Comparison of ENCODE assay signal across 16 mouse cellular contexts in genomic region chr8:110508766-110509165, GRCm38 (mm10).
DNase-seq lines count a peak whose midpoint lies in the region; TF ChIP-seq lines count a peak whose summit lies in the region.
"Had no signal": no experiment of that assay in that cellular context is flagged by ENCODE, and none has a peak within 500 bp of the region (broad histone marks: within the 10 kb centered on the region; RNA-seq: fewer than 3 reads in every experiment).

No protein-coding gene starts in this region.

- no peak for TF ChIP-seq CTCF in lung, adult 2 months (IDR thresholded peaks at IDR 0.05; ENCODE audit: insufficient read depth, low read length)

- peak; percentile 14 for DNase-seq in cerebellum, adult 9-11 months
- DNase-seq in cerebellum, adult 9-10 months, result no peak
- DNase-seq in lung, postnatal 36 days, result peak; percentile 10
- DNase-seq in lung, adult 2 months, result no peak
- peak; percentile 48 to 57 for DNase-seq in gastrocnemius, postnatal 36 days
- no peak for DNase-seq in thymus, postnatal 10 days (ENCODE audit: low spot score in 2 of 2)
- DNase-seq in left cerebral cortex, postnatal 25 days (ENCODE audit: low spot score in 2 of 2), result no peak
- DNase-seq: embryo, embryonic 11 days; kidney, adult 18-20 months; kidney, postnatal 36 days; retina, postnatal 1 day had no signal

- no peaks in the 10 kb centered on the region for H3K4me1 ChIP-seq in lung, adult 2 months (ENCODE audit: control insufficient read depth, insufficient read depth, low read length)
- H3K4me1 ChIP-seq: heart, embryonic 13.5 days; limb, embryonic 12.5 days; liver, embryonic 15.5 days; midbrain, embryonic 15.5 days; neural tube, embryonic 13.5 days had no signal

- H3K4me3 ChIP-seq in lung, adult 2 months (replicated peaks; ENCODE audit: extremely low read depth, low read depth, low read length), result no peak overlapping the region
- H3K4me3 ChIP-seq: heart, embryonic 13.5 days; limb, embryonic 12.5 days; liver, embryonic 15.5 days; midbrain, embryonic 15.5 days; neural tube, embryonic 13.5 days had no signal

- intact Hi-C loops in gastrocnemius, postnatal 36 days (cut with DNase I), result no loop called here
- intact Hi-C loops in left cerebral cortex, postnatal 25 days (cut with DNase I), result loop anchor here (5.0 kb wide), 1 partner anchor 99 kb away; no protein-coding TSS in a partner anchor

- 52% methylated on average over 3 of the region's 3 CpGs for WGBS in lung, adult 2 months

- TF ChIP-seq POLR2A in lung, adult 2 months (IDR thresholded peaks at IDR 0.05; ENCODE audit: borderline replicate concordance, extremely low read depth, low read depth, low read length), result no peak

Comparison
In these comparisons a context has a peak if more than half of its experiments do, and no peak if none do; other contexts are left out.
1. DNase-seq: peak in cerebellum, adult 9-11 months (single experiment), lung, postnatal 36 days (single experiment) and gastrocnemius, postnatal 36 days (2 of 2); none in cerebellum, adult 9-10 months (single experiment), lung, adult 2 months (single experiment), thymus, postnatal 10 days (0 of 2) and left cerebral cortex, postnatal 25 days (0 of 2).